Mouse (Mus musculus) gastrocnemius, postnatal 4 days (tissue): ENCODE data around the gene Dync1i1. TPM values are rescaled to one million over a fixed set of nuclear protein-coding genes. Genes with fewer than 3 reads are reported as not detected.

Experiments
- DNase-seq, 2 experiments: peaks; one replicate each; pipeline ENCODE4 v3.0.0; 2021 to 2022; ENCODE audit warnings: low spot score in 2 of 2, mixed read lengths in 2 of 2
- total RNA-seq, 2 experiments: library from RNA; stranded (reverse); gene quantifications; 2 replicates each; pipeline ENCODE4 v1.2.3; 2021

The Dync1i1 gene
- total RNA-seq, 2 experiments from 2014 or later, result 4.5 to 5.3 TPM

DNA sequence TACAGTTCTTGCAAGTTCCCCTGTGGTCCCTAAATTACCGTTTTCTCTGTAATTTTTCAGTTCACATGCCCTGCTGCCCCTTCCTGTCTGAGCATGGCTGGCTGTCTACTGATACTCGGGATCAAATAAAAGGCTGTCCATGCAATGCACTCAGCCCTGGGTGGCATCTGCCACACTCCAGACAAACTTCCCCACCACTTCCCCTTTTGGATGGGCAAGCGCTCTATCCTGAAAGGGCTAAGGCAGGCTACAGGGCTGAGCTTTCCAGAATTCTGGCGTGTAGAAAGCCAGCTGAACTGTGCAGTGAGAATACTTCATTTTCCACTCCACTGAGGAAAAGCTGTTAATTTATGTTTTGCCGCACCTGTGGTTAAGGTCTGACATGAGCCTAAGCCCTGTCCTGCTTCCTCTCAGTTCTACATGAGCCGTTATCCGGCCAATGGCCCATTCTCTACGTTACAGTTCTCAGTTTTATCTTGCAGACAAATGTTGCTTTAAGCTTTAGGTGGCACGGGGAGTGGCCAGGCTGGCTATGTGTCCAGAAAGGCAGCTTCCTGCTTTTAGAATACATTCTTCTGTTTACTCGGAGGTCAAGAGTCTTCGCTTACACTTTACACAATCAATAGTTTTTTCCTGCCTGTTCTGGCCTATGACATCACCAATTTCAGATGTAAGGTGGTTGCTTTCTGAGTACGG lies 321.4 kb downstream of the Dync1i1 start:
- no peak for DNase-seq

GRCm38 (mm10) chr6:6052696-6053095 lies 327.3 kb downstream of the Dync1i1 start:
- no peak for DNase-seq

GRCm38 (mm10) chr6:6053946-6054345 lies 328.5 kb downstream of the Dync1i1 start:
- DNase-seq, result no peak

GRCm38 (mm10) chr6:6058548-6058947 lies 333.1 kb downstream of the Dync1i1 start:
- no peak for DNase-seq

DNA sequence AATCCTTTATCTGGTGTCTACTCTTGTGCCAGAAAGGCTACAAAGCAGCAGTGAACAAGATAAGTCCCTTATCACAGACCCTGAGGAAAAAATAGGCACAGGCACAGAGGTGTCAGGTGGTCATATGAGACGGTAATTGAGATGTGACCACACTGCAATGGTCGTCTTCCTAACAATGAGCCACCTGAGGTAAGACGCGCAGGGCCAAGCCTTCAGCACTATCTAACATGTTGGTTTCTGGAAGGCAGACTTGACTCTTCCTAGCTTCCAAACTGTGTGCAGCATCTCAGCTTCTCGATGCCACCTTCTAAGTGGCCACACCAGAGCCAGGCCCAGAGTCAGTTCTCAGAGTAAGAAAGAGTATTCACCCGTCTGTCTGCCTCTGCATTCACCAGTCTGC lies 341.8 kb downstream of the Dync1i1 start:
- DNase-seq, result no peak

- no peak for DNase-seq
Measured at GRCm38 (mm10) chr6:6070015-6070414, 344.6 kb downstream of the Dync1i1 start.

DNA sequence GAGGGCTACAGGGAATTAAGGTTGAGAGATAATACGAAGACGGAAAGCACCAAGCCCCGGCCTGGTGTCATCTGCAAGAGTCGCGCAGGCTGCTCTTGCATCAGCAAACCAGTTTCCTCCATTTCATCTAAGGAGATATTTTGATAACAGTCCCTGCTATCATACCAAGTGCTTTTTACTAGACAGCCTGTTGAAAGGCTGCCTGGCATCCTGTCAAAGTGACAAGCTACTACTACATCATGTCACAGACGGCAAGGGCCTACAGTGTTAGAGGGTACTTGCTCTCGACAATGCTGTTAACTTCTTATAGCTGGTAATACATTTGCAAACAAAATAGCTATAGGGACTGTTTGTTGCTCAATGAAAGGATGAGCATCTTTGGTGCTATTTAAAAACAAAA lies 345.6 kb downstream of the Dync1i1 start:
- no peak for DNase-seq

GRCm38 (mm10) chr6:6075940-6076447 lies 350.6 kb downstream of the Dync1i1 start:
- no peak for DNase-seq

DNA sequence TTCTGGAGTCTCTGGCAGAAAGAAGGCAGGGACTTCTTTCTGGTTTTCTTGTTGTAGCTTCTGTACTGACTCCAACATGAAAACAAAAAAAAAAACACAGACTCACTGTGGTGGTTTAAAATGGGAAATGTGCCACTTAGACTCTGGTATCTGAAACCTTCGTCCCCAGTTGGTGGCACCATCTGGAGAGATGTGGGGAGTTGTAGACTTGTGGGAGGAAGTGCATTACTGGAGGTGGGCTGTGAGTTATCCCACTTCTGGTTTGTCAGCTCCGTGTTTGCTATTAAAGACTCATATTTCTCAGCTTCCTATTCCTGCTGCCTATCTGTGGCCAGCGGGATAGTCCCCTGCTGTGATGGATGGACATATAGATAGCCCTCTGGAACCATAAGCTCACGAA lies 351.8 kb downstream of the Dync1i1 start:
- DNase-seq, result no peak

Other genes with a start within 250 kb of the Dync1i1 start
- gene Pdk4, start 229.3 kb upstream of the Dync1i1 start, total RNA-seq, result 100 to 1,000 TPM; 113 to 156 TPM